Mouse (Mus musculus) C2C12 (cell line): ENCODE data around the gene Rassf3.

Experiments
- CTCF ChIP-seq: IDR thresholded peaks from one replicate; pipeline ENCODE4 v1.5.1; 2011; ENCODE audit not compliant: control insufficient read depth, insufficient read depth, insufficient read length
- MAX ChIP-seq: IDR thresholded peaks from one replicate; pipeline ENCODE4 v1.6.1; 2011; ENCODE audit warnings: mild to moderate bottlenecking, control low read depth
- MYOD1 ChIP-seq: IDR thresholded peaks from one replicate; pipeline ENCODE4 v1.6.1; 2011; ENCODE audit warnings: low read depth; ENCODE audit not compliant: control insufficient read depth, insufficient read length
- USF1 ChIP-seq: IDR thresholded peaks from one replicate; pipeline ENCODE4 v1.6.1; 2011; ENCODE audit warnings: low read depth, mild to moderate bottlenecking, control low read depth, moderate library complexity

DNA sequence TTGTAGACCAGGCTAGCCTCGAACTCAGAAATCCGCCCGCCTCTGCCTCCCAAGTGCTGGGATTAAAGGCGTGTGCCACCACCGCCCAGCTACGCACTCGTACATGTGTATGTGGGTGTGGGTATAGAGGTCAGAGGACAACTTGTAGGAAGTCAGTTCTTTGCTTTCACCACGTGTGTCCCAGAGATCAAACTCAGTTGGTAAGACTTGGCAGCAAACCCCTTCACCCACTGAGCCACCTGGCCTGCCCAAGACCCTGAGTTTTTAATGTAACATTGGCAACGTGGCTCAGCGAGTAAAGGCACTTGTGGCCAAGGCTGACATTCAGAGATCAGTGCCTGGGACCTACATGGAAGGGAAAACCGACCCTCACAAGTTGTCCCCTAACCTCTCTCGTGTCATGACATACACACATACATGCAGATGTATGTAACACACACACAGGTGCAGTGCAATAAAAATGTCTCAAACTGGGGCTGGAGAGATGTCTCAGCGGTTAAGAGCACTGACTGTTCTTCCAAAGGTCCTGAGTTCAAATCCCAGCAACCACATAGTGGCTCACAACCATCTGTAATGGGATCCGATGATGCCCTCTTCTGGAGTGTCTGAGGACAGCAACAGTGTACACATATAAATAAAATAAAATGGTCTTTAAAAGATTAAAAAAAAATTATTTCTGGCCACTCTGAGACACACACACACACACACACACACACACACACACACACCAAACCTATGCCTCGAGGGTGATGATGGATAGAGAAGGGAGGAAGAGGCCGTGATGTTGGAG, 31.8 kb upstream of the Rassf3 start:
- TF ChIP-seq MYOD1 (no peak), CTCF (no peak), USF1 (no peak), MAX (no peak)
